Mouse (Mus musculus): ENCODE data around the gene Tbx3.

Tbx3 gene

GRCm38 (mm10) chr5:119661474-119661873, 9.0 kb upstream of the Tbx3 start:
- DNase-seq (ENCODE audit: low read depth, low spot score): no peak

GRCm38 (mm10) chr5:119662326-119662725, 8.1 kb upstream of the Tbx3 start:
- DNase-seq (ENCODE audit: low read depth, low spot score): no peak

- no peak for DNase-seq (ENCODE audit: low read depth, low spot score)
Observed at GRCm38 (mm10) chr5:119662731-119663130, 7.7 kb upstream of the Tbx3 start.

GRCm38 (mm10) chr5:119663241-119663640, 7.2 kb upstream of the Tbx3 start:
- DNase-seq (ENCODE audit: low read depth, low spot score): no peak

- DNase-seq (ENCODE audit: low read depth, low spot score): no peak
Observed at GRCm38 (mm10) chr5:119663747-119664146, 6.7 kb upstream of the Tbx3 start.

GRCm38 (mm10) chr5:119665739-119666138, 4.7 kb upstream of the Tbx3 start:
- DNase-seq (ENCODE audit: low read depth, low spot score): no peak

GRCm38 (mm10) chr5:119667356-119667940, 3.0 kb upstream of the Tbx3 start:
- DNase-seq (ENCODE audit: low read depth, low spot score): no peak

GRCm38 (mm10) chr5:119668191-119668912, 2.1 kb upstream of the Tbx3 start:
- no peak for DNase-seq (ENCODE audit: low read depth, low spot score)

GRCm38 (mm10) chr5:119668913-119669411, 1.5 kb upstream of the Tbx3 start:
- DNase-seq (ENCODE audit: low read depth, low spot score): no peak

GRCm38 (mm10) chr5:119669741-119670565, 516 bp upstream of the Tbx3 start:
- peak; percentile 74 for DNase-seq (ENCODE audit: low read depth, low spot score)

- DNase-seq (ENCODE audit: low read depth, low spot score): peak; percentile 88
Observed at GRCm38 (mm10) chr5:119671124-119671801, 794 bp downstream of the Tbx3 start.

GRCm38 (mm10) chr5:119671965-119672347, 1.5 kb downstream of the Tbx3 start:
- peak; percentile 70 for DNase-seq (ENCODE audit: low read depth, low spot score)

GRCm38 (mm10) chr5:119672348-119672983, 2.0 kb downstream of the Tbx3 start:
- peak; percentile 55 for DNase-seq (ENCODE audit: low read depth, low spot score)

- peak; percentile 50 for DNase-seq (ENCODE audit: low read depth, low spot score)
Observed at GRCm38 (mm10) chr5:119672984-119673600, 2.6 kb downstream of the Tbx3 start.

GRCm38 (mm10) chr5:119673716-119674605, 3.5 kb downstream of the Tbx3 start:
- DNase-seq (ENCODE audit: low read depth, low spot score): no peak

GRCm38 (mm10) chr5:119674606-119675330, 4.3 kb downstream of the Tbx3 start:
- no peak for DNase-seq (ENCODE audit: low read depth, low spot score)

- DNase-seq (ENCODE audit: low read depth, low spot score): no peak
Observed at GRCm38 (mm10) chr5:119676245-119676644, 5.8 kb downstream of the Tbx3 start.

- no peak for DNase-seq (ENCODE audit: low read depth, low spot score)
Observed at GRCm38 (mm10) chr5:119678516-119678915, 8.0 kb downstream of the Tbx3 start.

- no peak for DNase-seq (ENCODE audit: low read depth, low spot score)
Observed at GRCm38 (mm10) chr5:119679084-119679483, 8.6 kb downstream of the Tbx3 start.

Data from 3T3-L1 (cell line).